Mouse (Mus musculus): ENCODE measurements around the gene Gzma.

DNA sequence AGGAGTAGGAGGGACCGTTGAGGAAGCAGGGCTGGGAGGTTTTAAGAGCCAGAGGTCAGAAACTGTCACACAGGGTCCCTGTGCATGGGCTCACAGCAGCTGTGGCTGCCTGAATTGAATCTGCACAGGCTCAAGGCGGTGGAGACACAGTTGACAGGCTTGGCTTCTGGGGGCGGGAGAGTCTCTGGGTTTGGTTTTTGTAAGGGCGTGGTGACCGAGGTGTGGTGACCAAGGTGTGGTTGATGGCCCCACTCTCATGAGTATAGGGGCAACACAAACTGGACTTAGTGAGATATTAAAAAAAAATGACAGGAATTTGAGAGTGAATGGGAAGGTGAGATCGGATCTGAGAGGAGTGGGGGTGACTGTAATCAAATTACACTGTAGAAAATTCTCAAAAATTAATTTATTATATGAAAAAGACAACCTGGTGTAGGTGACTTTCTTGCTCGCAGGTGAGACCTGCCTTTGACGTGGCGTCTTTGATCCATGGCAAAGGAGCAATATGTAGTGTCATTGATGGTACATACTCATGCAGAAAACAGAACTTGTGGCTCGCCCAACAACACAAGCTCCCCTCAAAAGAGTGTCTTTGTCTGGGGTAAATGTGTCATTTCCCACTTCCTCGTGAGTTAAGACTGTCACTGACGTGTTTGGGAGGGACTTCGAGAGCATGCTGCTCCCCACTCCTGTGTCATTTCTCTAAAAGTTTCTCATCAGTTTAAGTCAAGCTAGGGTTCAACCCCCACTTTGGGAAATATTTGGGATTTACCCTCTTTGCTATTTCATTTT is 13.4 kb downstream of the Gzma start:
- TF ChIP-seq USF1 (IDR thresholded peaks at IDR 0.05; ENCODE audit: low read depth) (no peak), POLR2A (IDR thresholded peaks at IDR 0.05; ENCODE audit: insufficient read length, low read depth) (no peak), TCF12 (IDR thresholded peaks at IDR 0.05; ENCODE audit: insufficient read depth, poor library complexity, severe bottlenecking) (no peak), MAX (IDR thresholded peaks at IDR 0.05; ENCODE audit: low read depth) (no peak), POLR2AphosphoS2 (IDR thresholded peaks at IDR 0.05; ENCODE audit: insufficient read length, low read depth) (no peak), E2F4 (IDR thresholded peaks at IDR 0.05; ENCODE audit: insufficient read depth) (no peak), SRF (IDR thresholded peaks at IDR 0.05; ENCODE audit: control insufficient read depth, insufficient read length, low read depth) (no peak), TCF3 (IDR thresholded peaks at IDR 0.05; ENCODE audit: insufficient read length, low read depth) (no peak), CEBPB (IDR thresholded peaks at IDR 0.05; ENCODE audit: insufficient read depth, poor library complexity, severe bottlenecking) (no peak)
